Mouse (Mus musculus): ENCODE results near the gene Gng12. TPM values are rescaled to one million over a fixed set of nuclear protein-coding genes. Genes with fewer than 3 reads are reported as not detected.

Gene Gng12
- polyA plus RNA-seq, 1 experiment, result 24.9 TPM

GRCm38 (mm10) chr6:66992786-66993185 lies 96.6 kb downstream of the Gng12 start:
- Histone ChIP-seq H3K4me3 (ENCODE audit: insufficient read depth, poor library complexity, severe bottlenecking) (no peak overlapping the region), H3K36me3 (ENCODE audit: control insufficient read depth, insufficient read depth) (no peaks in the 10 kb centered on the region), H3K79me2 (ENCODE audit: control insufficient read depth, insufficient read depth) (no peaks in the 10 kb centered on the region), H3ac (ENCODE audit: control insufficient read depth, insufficient read length, low read depth) (no peak overlapping the region), H3K27me3 (ENCODE audit: control insufficient read depth, insufficient read depth, insufficient read length) (no peaks in the 10 kb centered on the region), H3K79me3 (ENCODE audit: low read depth) (no peaks in the 10 kb centered on the region)
- TF ChIP-seq MYOD1 (IDR thresholded peaks at IDR 0.05; ENCODE audit: control insufficient read depth, insufficient read length, low read depth) (no peak), USF1 (IDR thresholded peaks at IDR 0.05; ENCODE audit: low read depth) (no peak), CTCF (IDR thresholded peaks at IDR 0.05; ENCODE audit: control insufficient read depth, insufficient read depth, insufficient read length) (no peak)

GRCm38 (mm10) chr6:66994981-66995380 lies 98.8 kb downstream of the Gng12 start:
- no peak overlapping the region for H3K4me3 ChIP-seq (ENCODE audit: insufficient read depth, poor library complexity, severe bottlenecking)
- no peaks in the 10 kb centered on the region for H3K79me2 ChIP-seq (ENCODE audit: control insufficient read depth, insufficient read depth)
- no peaks in the 10 kb centered on the region for H3K79me3 ChIP-seq (ENCODE audit: low read depth)
- no peak for TF ChIP-seq USF1 (IDR thresholded peaks at IDR 0.05; ENCODE audit: low read depth)
- TF ChIP-seq MYOG (IDR thresholded peaks at IDR 0.05; ENCODE audit: control insufficient read depth, extremely low read depth, insufficient read length), result no peak
- TF ChIP-seq CEBPB (IDR thresholded peaks at IDR 0.05; ENCODE audit: low read depth), result no peak
- no peak for TF ChIP-seq CTCF (IDR thresholded peaks at IDR 0.05; ENCODE audit: control insufficient read depth, insufficient read depth, insufficient read length)
- no peak for TF ChIP-seq MAX (IDR thresholded peaks at IDR 0.05)
- TF ChIP-seq MYOD1 (IDR thresholded peaks at IDR 0.05; ENCODE audit: control insufficient read depth, insufficient read length, low read depth), result no peak
- TF ChIP-seq FOSL1 (IDR thresholded peaks at IDR 0.05; ENCODE audit: insufficient read depth, low read length, poor library complexity, severe bottlenecking), result no peak
- H3K36me3 ChIP-seq (ENCODE audit: control insufficient read depth, insufficient read depth), result no peaks in the 10 kb centered on the region
- no peaks in the 10 kb centered on the region for H3K27me3 ChIP-seq (ENCODE audit: control insufficient read depth, insufficient read depth, insufficient read length)
- H3ac ChIP-seq (ENCODE audit: control insufficient read depth, insufficient read length, low read depth), result no peak overlapping the region

GRCm38 (mm10) chr6:66995825-66996224 lies 99.6 kb downstream of the Gng12 start:
- no peak overlapping the region for H3ac ChIP-seq (ENCODE audit: control insufficient read depth, insufficient read length, low read depth)
- no peak for TF ChIP-seq FOSL1 (IDR thresholded peaks at IDR 0.05; ENCODE audit: insufficient read depth, low read length, poor library complexity, severe bottlenecking)
- TF ChIP-seq USF1 (IDR thresholded peaks at IDR 0.05; ENCODE audit: low read depth), result no peak
- TF ChIP-seq MYOG (IDR thresholded peaks at IDR 0.05; ENCODE audit: control insufficient read depth, extremely low read depth, insufficient read length), result no peak
- no peak for TF ChIP-seq MAX (IDR thresholded peaks at IDR 0.05)
- TF ChIP-seq MYOD1 (IDR thresholded peaks at IDR 0.05; ENCODE audit: control insufficient read depth, insufficient read length, low read depth), result no peak
- TF ChIP-seq CEBPB (IDR thresholded peaks at IDR 0.05; ENCODE audit: low read depth), result no peak
- no peak for TF ChIP-seq CTCF (IDR thresholded peaks at IDR 0.05; ENCODE audit: control insufficient read depth, insufficient read depth, insufficient read length)
- H3K79me3 ChIP-seq (ENCODE audit: low read depth), result no peaks in the 10 kb centered on the region
- H3K4me3 ChIP-seq (ENCODE audit: insufficient read depth, poor library complexity, severe bottlenecking), result no peak overlapping the region
- H3K79me2 ChIP-seq (ENCODE audit: control insufficient read depth, insufficient read depth), result no peaks in the 10 kb centered on the region
- no peaks in the 10 kb centered on the region for H3K27me3 ChIP-seq (ENCODE audit: control insufficient read depth, insufficient read depth, insufficient read length)
- no peaks in the 10 kb centered on the region for H3K36me3 ChIP-seq (ENCODE audit: control insufficient read depth, insufficient read depth)

- Histone ChIP-seq H3K4me3 (ENCODE audit: insufficient read depth, poor library complexity, severe bottlenecking) (no peak overlapping the region), H3K79me3 (ENCODE audit: low read depth) (no peaks in the 10 kb centered on the region), H3K36me3 (ENCODE audit: control insufficient read depth, insufficient read depth) (no peaks in the 10 kb centered on the region), H3ac (ENCODE audit: control insufficient read depth, insufficient read length, low read depth) (no peak overlapping the region), H3K79me2 (ENCODE audit: control insufficient read depth, insufficient read depth) (no peaks in the 10 kb centered on the region), H3K27me3 (ENCODE audit: control insufficient read depth, insufficient read depth, insufficient read length) (no peaks in the 10 kb centered on the region)
- TF ChIP-seq USF1 (IDR thresholded peaks at IDR 0.05; ENCODE audit: low read depth) (no peak), MAX (IDR thresholded peaks at IDR 0.05) (no peak), MYOD1 (IDR thresholded peaks at IDR 0.05; ENCODE audit: control insufficient read depth, insufficient read length, low read depth) (no peak), MYOG (IDR thresholded peaks at IDR 0.05; ENCODE audit: control insufficient read depth, extremely low read depth, insufficient read length) (no peak), CTCF (IDR thresholded peaks at IDR 0.05; ENCODE audit: control insufficient read depth, insufficient read depth, insufficient read length) (no peak), FOSL1 (IDR thresholded peaks at IDR 0.05; ENCODE audit: insufficient read depth, low read length, poor library complexity, severe bottlenecking) (no peak)
These were observed 100.1 kb downstream of the Gng12 start for GRCm38 (mm10) chr6:66996257-66996656.

- H3K79me2 ChIP-seq (ENCODE audit: control insufficient read depth, insufficient read depth), result no peaks in the 10 kb centered on the region
- H3ac ChIP-seq (ENCODE audit: control insufficient read depth, insufficient read length, low read depth), result no peak overlapping the region
- no peaks in the 10 kb centered on the region for H3K27me3 ChIP-seq (ENCODE audit: control insufficient read depth, insufficient read depth, insufficient read length)
- no peaks in the 10 kb centered on the region for H3K36me3 ChIP-seq (ENCODE audit: control insufficient read depth, insufficient read depth)
- no peaks in the 10 kb centered on the region for H3K79me3 ChIP-seq (ENCODE audit: low read depth)
- H3K4me3 ChIP-seq (ENCODE audit: insufficient read depth, poor library complexity, severe bottlenecking), result no peak overlapping the region
- TF ChIP-seq MAX (IDR thresholded peaks at IDR 0.05) (no peak), MYOG (IDR thresholded peaks at IDR 0.05; ENCODE audit: control insufficient read depth, extremely low read depth, insufficient read length) (no peak), FOSL1 (IDR thresholded peaks at IDR 0.05; ENCODE audit: insufficient read depth, low read length, poor library complexity, severe bottlenecking) (no peak), USF1 (IDR thresholded peaks at IDR 0.05; ENCODE audit: low read depth) (no peak), CTCF (IDR thresholded peaks at IDR 0.05; ENCODE audit: control insufficient read depth, insufficient read depth, insufficient read length) (no peak)
These were observed 102.4 kb downstream of the Gng12 start for GRCm38 (mm10) chr6:66998645-66999044.

GRCm38 (mm10) chr6:66999800-67000199 lies 103.6 kb downstream of the Gng12 start:
- Histone ChIP-seq H3ac (ENCODE audit: control insufficient read depth, insufficient read length, low read depth) (no peak overlapping the region), H3K27me3 (ENCODE audit: control insufficient read depth, insufficient read depth, insufficient read length) (no peaks in the 10 kb centered on the region), H3K36me3 (ENCODE audit: control insufficient read depth, insufficient read depth) (no peaks in the 10 kb centered on the region), H3K79me2 (ENCODE audit: control insufficient read depth, insufficient read depth) (no peaks in the 10 kb centered on the region), H3K4me3 (ENCODE audit: insufficient read depth, poor library complexity, severe bottlenecking) (no peak overlapping the region), H3K79me3 (ENCODE audit: low read depth) (no peaks in the 10 kb centered on the region)
- TF ChIP-seq MYOD1 (IDR thresholded peaks at IDR 0.05; ENCODE audit: control insufficient read depth, insufficient read length, low read depth) (no peak), USF1 (IDR thresholded peaks at IDR 0.05; ENCODE audit: low read depth) (no peak), CTCF (IDR thresholded peaks at IDR 0.05; ENCODE audit: control insufficient read depth, insufficient read depth, insufficient read length) (no peak), MAX (IDR thresholded peaks at IDR 0.05) (no peak), MYOG (IDR thresholded peaks at IDR 0.05; ENCODE audit: control insufficient read depth, extremely low read depth, insufficient read length) (no peak), FOSL1 (IDR thresholded peaks at IDR 0.05; ENCODE audit: insufficient read depth, low read length, poor library complexity, severe bottlenecking) (no peak), CEBPB (IDR thresholded peaks at IDR 0.05; ENCODE audit: low read depth) (no peak)

Measured in C2C12 (cell line).